Mouse (Mus musculus) C2C12 (cell line): Measurements from ENCODE around the gene Il1r1. TPM values are rescaled to one million over a fixed set of nuclear protein-coding genes. Genes with fewer than 3 reads are reported as not detected.

Experiments used
- H3K27me3 ChIP-seq: one replicate; pipeline ENCODE4 v1.6.1; 2011; ENCODE audit not compliant: control insufficient read depth, insufficient read depth, insufficient read length
- H3K36me3 ChIP-seq: one replicate; pipeline ENCODE4 v1.6.1; 2011; ENCODE audit not compliant: control insufficient read depth, insufficient read depth
- H3K4me3 ChIP-seq: one replicate; pipeline ENCODE4 v1.5.1; 2011; ENCODE audit warnings: mild to moderate bottlenecking, control low read depth; ENCODE audit not compliant: poor library complexity, insufficient read depth, severe bottlenecking
- H3K79me2 ChIP-seq: one replicate; pipeline ENCODE4 v1.6.1; 2011; ENCODE audit not compliant: control insufficient read depth, insufficient read depth
- H3K79me3 ChIP-seq: one replicate; pipeline ENCODE4 v1.6.1; 2011; ENCODE audit warnings: low read depth, control low read depth
- H3ac ChIP-seq: one replicate; pipeline ENCODE3; 2011; ENCODE audit warnings: low read depth; ENCODE audit not compliant: control insufficient read depth, insufficient read length
- CEBPB ChIP-seq: IDR thresholded peaks from one replicate; pipeline ENCODE4 v1.6.1; 2011; ENCODE audit warnings: low read depth, mild to moderate bottlenecking, control low read depth, moderate library complexity
- CTCF ChIP-seq: IDR thresholded peaks from one replicate; pipeline ENCODE4 v1.5.1; 2011; ENCODE audit not compliant: control insufficient read depth, insufficient read depth, insufficient read length
- FOSL1 ChIP-seq: IDR thresholded peaks from one replicate; pipeline ENCODE4 v1.8.0; 2011; ENCODE audit warnings: mild to moderate bottlenecking, low read length; ENCODE audit not compliant: poor library complexity, insufficient read depth, severe bottlenecking
- MAX ChIP-seq: IDR thresholded peaks from one replicate; pipeline ENCODE4 v1.6.1; 2011; ENCODE audit warnings: mild to moderate bottlenecking, control low read depth
- MYOD1 ChIP-seq: IDR thresholded peaks from one replicate; pipeline ENCODE4 v1.6.1; 2011; ENCODE audit warnings: low read depth; ENCODE audit not compliant: control insufficient read depth, insufficient read length
- MYOG ChIP-seq: IDR thresholded peaks from one replicate; pipeline ENCODE4 v1.6.1; 2011; ENCODE audit not compliant: control insufficient read depth, insufficient read length; ENCODE audit errors: extremely low read depth
- USF1 ChIP-seq: IDR thresholded peaks from one replicate; pipeline ENCODE4 v1.6.1; 2011; ENCODE audit warnings: low read depth, mild to moderate bottlenecking, control low read depth, moderate library complexity
- polyA plus RNA-seq: library from polyadenylated mRNA; unstranded; fragments of >200 nt; fragmentation: generic; extraction: Trizol; gene quantifications from one replicate; pipeline ENCODE4 v1.2.1, GENCODE M21; 2012; ENCODE audit warnings: missing spikeins

Gene Il1r1
- polyA plus RNA-seq, 1 experiment: 16.8 TPM

GRCm38 (mm10) chr1:40223591-40223990 lies 1.3 kb upstream of the Il1r1 start:
- no peak for TF ChIP-seq FOSL1
- Histone ChIP-seq H3K79me3 (no peaks in the 10 kb centered on the region), H3K4me3 (no peak overlapping the region), H3ac (no peak overlapping the region), H3K79me2 (no peaks in the 10 kb centered on the region), H3K27me3 (no peaks in the 10 kb centered on the region), H3K36me3 (no peaks in the 10 kb centered on the region)

GRCm38 (mm10) chr1:40225580-40225979 lies 700 bp downstream of the Il1r1 start:
- Histone ChIP-seq H3K79me2 (no peaks in the 10 kb centered on the region), H3K27me3 (no peaks in the 10 kb centered on the region), H3K79me3 (no peaks in the 10 kb centered on the region), H3K4me3 (no peak overlapping the region), H3ac (no peak overlapping the region), H3K36me3 (no peaks in the 10 kb centered on the region)
- TF ChIP-seq MYOG: no peak
- TF ChIP-seq MYOD1: no peak
- no peak for TF ChIP-seq FOSL1
- no peak for TF ChIP-seq CEBPB
- TF ChIP-seq USF1: no peak
- TF ChIP-seq MAX: no peak
- TF ChIP-seq CTCF: no peak

GRCm38 (mm10) chr1:40229033-40229432 lies 4.2 kb downstream of the Il1r1 start:
- TF ChIP-seq USF1: no peak
- TF ChIP-seq FOSL1: no peak
- TF ChIP-seq CEBPB: no peak
- no peak for TF ChIP-seq MYOD1
- no peak for TF ChIP-seq CTCF
- TF ChIP-seq MYOG: no peak
- no peak for TF ChIP-seq MAX
- Histone ChIP-seq H3K27me3 (no peaks in the 10 kb centered on the region), H3K79me2 (no peaks in the 10 kb centered on the region), H3K79me3 (no peaks in the 10 kb centered on the region), H3K36me3 (no peaks in the 10 kb centered on the region), H3K4me3 (no peak overlapping the region), H3ac (no peak overlapping the region)

GRCm38 (mm10) chr1:40229771-40230280 lies 4.9 kb downstream of the Il1r1 start:
- Histone ChIP-seq H3K79me2 (no peaks in the 10 kb centered on the region), H3K36me3 (no peaks in the 10 kb centered on the region), H3K79me3 (no peaks in the 10 kb centered on the region), H3K4me3 (no peak overlapping the region), H3K27me3 (no peaks in the 10 kb centered on the region), H3ac (no peak overlapping the region)
- TF ChIP-seq MYOD1: no peak
- no peak for TF ChIP-seq USF1
- no peak for TF ChIP-seq CEBPB
- TF ChIP-seq FOSL1: no peak
- TF ChIP-seq MAX: no peak
- TF ChIP-seq MYOG: no peak
- TF ChIP-seq CTCF: no peak

GRCm38 (mm10) chr1:40230336-40230735 lies 5.5 kb downstream of the Il1r1 start:
- H3K27me3 ChIP-seq: no peaks in the 10 kb centered on the region
- H3K36me3 ChIP-seq: no peaks in the 10 kb centered on the region
- TF ChIP-seq CEBPB (no peak), MYOG (no peak), MYOD1 (no peak), FOSL1 (no peak), USF1 (no peak), MAX (no peak), CTCF (no peak)
- H3ac ChIP-seq: no peak overlapping the region
- H3K4me3 ChIP-seq: no peak overlapping the region
- no peaks in the 10 kb centered on the region for H3K79me2 ChIP-seq
- no peaks in the 10 kb centered on the region for H3K79me3 ChIP-seq

GRCm38 (mm10) chr1:40231116-40231515 lies 6.2 kb downstream of the Il1r1 start:
- Histone ChIP-seq H3K27me3 (no peaks in the 10 kb centered on the region), H3ac (no peak overlapping the region), H3K79me3 (no peaks in the 10 kb centered on the region), H3K36me3 (no peaks in the 10 kb centered on the region), H3K4me3 (no peak overlapping the region), H3K79me2 (no peaks in the 10 kb centered on the region)
- TF ChIP-seq MYOG: no peak
- TF ChIP-seq FOSL1: no peak
- no peak for TF ChIP-seq USF1
- TF ChIP-seq CTCF: no peak
- TF ChIP-seq MYOD1: no peak
- TF ChIP-seq MAX: no peak
- no peak for TF ChIP-seq CEBPB
